Mouse (Mus musculus): ENCODE results near the gene Sdf4. TPM values are rescaled to one million over a fixed set of nuclear protein-coding genes. Genes with fewer than 3 reads are reported as not detected.
A peak's percentile ranks its signal among the peaks of the same experiment; 100 is the strongest.

The Sdf4 gene
- polyA plus RNA-seq, 1 experiment = 68.4 TPM

GRCm38 (mm10) chr4:156054606-156055005, 61.9 kb downstream of the Sdf4 start:
- WGBS = 94% methylated on average over 6 of the region's 6 CpGs
- DNase-seq = no peak
- no peaks in the 10 kb centered on the region for H3K36me3 ChIP-seq (ENCODE audit: control insufficient read depth, insufficient read depth, low read length)
- H3K4me1 ChIP-seq (replicated peaks; ENCODE audit: control insufficient read depth, insufficient read depth, low read length) = no peaks in the 10 kb centered on the region
- no peaks in the 10 kb centered on the region for H3K27me3 ChIP-seq (ENCODE audit: control insufficient read depth, insufficient read depth, low read length)
- TF ChIP-seq POLR2A (IDR thresholded peaks at IDR 0.05; ENCODE audit: control insufficient read depth, extremely low read depth, insufficient read depth, low read length, poor library complexity) = no peak
- no peak overlapping the region for H3K27ac ChIP-seq (ENCODE audit: control insufficient read depth, insufficient read depth, low read length)
- no peak overlapping the region for H3K4me3 ChIP-seq (ENCODE audit: control insufficient read depth, insufficient read depth, low read length)

GRCm38 (mm10) chr4:156055173-156055572, 62.5 kb downstream of the Sdf4 start:
- no peak for TF ChIP-seq POLR2A (IDR thresholded peaks at IDR 0.05; ENCODE audit: control insufficient read depth, extremely low read depth, insufficient read depth, low read length, poor library complexity)
- TF ChIP-seq CTCF (IDR thresholded peaks at IDR 0.05; ENCODE audit: borderline replicate concordance, control insufficient read depth, extremely low read depth, insufficient read depth, low read length, poor library complexity) = no peak
- no peak for DNase-seq
- H3K27me3 ChIP-seq (ENCODE audit: control insufficient read depth, insufficient read depth, low read length) = no peaks in the 10 kb centered on the region
- WGBS = 95% methylated on average over 5 of the region's 5 CpGs
- no peak overlapping the region for H3K27ac ChIP-seq (ENCODE audit: control insufficient read depth, insufficient read depth, low read length)
- no peaks in the 10 kb centered on the region; the same call in 1 of the 2 replicates for H3K4me1 ChIP-seq (replicated peaks; ENCODE audit: control insufficient read depth, insufficient read depth, low read length)
- H3K4me3 ChIP-seq (ENCODE audit: control insufficient read depth, insufficient read depth, low read length) = no peak overlapping the region
- no peaks in the 10 kb centered on the region for H3K36me3 ChIP-seq (ENCODE audit: control insufficient read depth, insufficient read depth, low read length)

GRCm38 (mm10) chr4:156057702-156058101, 65.0 kb downstream of the Sdf4 start:
- no peaks in the 10 kb centered on the region for H3K27me3 ChIP-seq (ENCODE audit: control insufficient read depth, insufficient read depth, low read length)
- H3K4me1 ChIP-seq (replicated peaks; ENCODE audit: control insufficient read depth, insufficient read depth, low read length) = no peaks in the 10 kb centered on the region; the same call in 1 of the 2 replicates
- H3K4me3 ChIP-seq (ENCODE audit: control insufficient read depth, insufficient read depth, low read length) = no peak overlapping the region
- no peaks in the 10 kb centered on the region for H3K36me3 ChIP-seq (ENCODE audit: control insufficient read depth, insufficient read depth, low read length)
- DNase-seq = no peak
- TF ChIP-seq POLR2A (IDR thresholded peaks at IDR 0.05; ENCODE audit: control insufficient read depth, extremely low read depth, insufficient read depth, low read length, poor library complexity) (no peak), CTCF (IDR thresholded peaks at IDR 0.05; ENCODE audit: borderline replicate concordance, control insufficient read depth, extremely low read depth, insufficient read depth, low read length, poor library complexity) (no peak)
- WGBS = 93% methylated on average over 10 of the region's 10 CpGs
- no peak overlapping the region for H3K27ac ChIP-seq (ENCODE audit: control insufficient read depth, insufficient read depth, low read length)

GRCm38 (mm10) chr4:156058826-156059225, 66.2 kb downstream of the Sdf4 start:
- no peaks in the 10 kb centered on the region for H3K36me3 ChIP-seq (ENCODE audit: control insufficient read depth, insufficient read depth, low read length)
- no peaks in the 10 kb centered on the region for H3K27me3 ChIP-seq (ENCODE audit: control insufficient read depth, insufficient read depth, low read length)
- 93% methylated on average over 9 of the region's 9 CpGs for WGBS
- peak overlapping the region; percentile 11; the same call in 1 of the 2 replicates for H3K4me3 ChIP-seq (ENCODE audit: control insufficient read depth, insufficient read depth, low read length)
- TF ChIP-seq POLR2A (IDR thresholded peaks at IDR 0.05; ENCODE audit: control insufficient read depth, extremely low read depth, insufficient read depth, low read length, poor library complexity) = no peak
- H3K4me1 ChIP-seq (replicated peaks; ENCODE audit: control insufficient read depth, insufficient read depth, low read length) = peaks cover 1% of the 10 kb centered on the region
- DNase-seq = no peak
- H3K27ac ChIP-seq (ENCODE audit: control insufficient read depth, insufficient read depth, low read length) = peak overlapping the region; percentile 14; the same call in 1 of the 2 replicates

GRCm38 (mm10) chr4:156059261-156059660, 66.6 kb downstream of the Sdf4 start, which contains the start of gene Ttll10:
TSS of gene Ttll10 (minus strand) at chr4:156059414.
- Histone ChIP-seq H3K4me3 (ENCODE audit: control insufficient read depth, insufficient read depth, low read length) (peak within 1 kb of the TSS; percentile 11; the same call in 1 of the 2 replicates), H3K27ac (ENCODE audit: control insufficient read depth, insufficient read depth, low read length) (peak within 1 kb of the TSS; percentile 14; the same call in 1 of the 2 replicates), H3K27me3 (ENCODE audit: control insufficient read depth, insufficient read depth, low read length) (no peaks in the 10 kb centered on the region), H3K4me1 (replicated peaks; ENCODE audit: control insufficient read depth, insufficient read depth, low read length) (peaks cover 6% of the 10 kb centered on the region), H3K36me3 (ENCODE audit: control insufficient read depth, insufficient read depth, low read length) (no peaks in the 10 kb centered on the region)
- TF ChIP-seq POLR2A (IDR thresholded peaks at IDR 0.05; ENCODE audit: control insufficient read depth, extremely low read depth, insufficient read depth, low read length, poor library complexity) (no peak), CTCF (IDR thresholded peaks at IDR 0.05; ENCODE audit: borderline replicate concordance, control insufficient read depth, extremely low read depth, insufficient read depth, low read length, poor library complexity) (no peak)
- 88% methylated on average over 5 of the region's 5 CpGs for WGBS
- DNase-seq = no peak

GRCm38 (mm10) chr4:156059713-156060112, 67.0 kb downstream of the Sdf4 start:
- Histone ChIP-seq H3K27me3 (ENCODE audit: control insufficient read depth, insufficient read depth, low read length) (no peaks in the 10 kb centered on the region), H3K27ac (ENCODE audit: control insufficient read depth, insufficient read depth, low read length) (no peak overlapping the region), H3K4me1 (replicated peaks; ENCODE audit: control insufficient read depth, insufficient read depth, low read length) (peaks cover 6% of the 10 kb centered on the region), H3K36me3 (ENCODE audit: control insufficient read depth, insufficient read depth, low read length) (no peaks in the 10 kb centered on the region), H3K4me3 (ENCODE audit: control insufficient read depth, insufficient read depth, low read length) (no peak overlapping the region)
- no peak for TF ChIP-seq POLR2A (IDR thresholded peaks at IDR 0.05; ENCODE audit: control insufficient read depth, extremely low read depth, insufficient read depth, low read length, poor library complexity)
- no peak for TF ChIP-seq CTCF (IDR thresholded peaks at IDR 0.05; ENCODE audit: borderline replicate concordance, control insufficient read depth, extremely low read depth, insufficient read depth, low read length, poor library complexity)
- 80% methylated on average over 10 of the region's 10 CpGs for WGBS
- no peak for DNase-seq

Other genes starting within 250 kb of the Sdf4 start
- 87.0 and 93.1 TPM in 2 replicates for gene Atad3a, start 231.8 kb upstream of the Sdf4 start, polyA plus RNA-seq (2012; rRNA removed)
- 11.2 and 13.5 TPM in 2 replicates for gene Vwa1, start 218.2 kb upstream of the Sdf4 start, polyA plus RNA-seq (2012; rRNA removed)
- 0.55 and 0.58 TPM in 2 replicates for gene Tmem88b, start 207.0 kb upstream of the Sdf4 start, polyA plus RNA-seq (2012; rRNA removed)
- gene Ankrd65, start 202.4 kb upstream of the Sdf4 start, polyA plus RNA-seq (2012; rRNA removed) = 0.42 and 0.92 TPM in 2 replicates
- 74.6 and 77.9 TPM in 2 replicates for gene Mrpl20, start 190.0 kb upstream of the Sdf4 start, polyA plus RNA-seq (2012; rRNA removed)
- gene Ccnl2, start 180.4 kb upstream of the Sdf4 start, polyA plus RNA-seq (2012; rRNA removed) = 131 and 145 TPM in 2 replicates
- 230 and 238 TPM in 2 replicates for gene Aurkaip1, start 161.6 kb upstream of the Sdf4 start, polyA plus RNA-seq (2012; rRNA removed)
- 30.7 and 43.4 TPM in 2 replicates for gene Mxra8, start 153.2 kb upstream of the Sdf4 start, polyA plus RNA-seq (2012; rRNA removed)
- 152 and 184 TPM in 2 replicates for gene Dvl1, start 145.5 kb upstream of the Sdf4 start, polyA plus RNA-seq (2012; rRNA removed)
- gene Tas1r3, start 129.5 kb upstream of the Sdf4 start, polyA plus RNA-seq (2012; rRNA removed) = 2.7 and 3.0 TPM in 2 replicates
- 31.9 and 32.2 TPM in 2 replicates for gene Cptp, start 123.4 kb upstream of the Sdf4 start, polyA plus RNA-seq (2012; rRNA removed)
- 107 and 108 TPM in 2 replicates for gene Ints11, start 123.3 kb upstream of the Sdf4 start, polyA plus RNA-seq (2012; rRNA removed)
- gene Pusl1, start 101.1 kb upstream of the Sdf4 start, polyA plus RNA-seq (2012; rRNA removed) = 83.2 and 91.1 TPM in 2 replicates
- 77.6 and 86.1 TPM in 2 replicates for gene Acap3, start 101.0 kb upstream of the Sdf4 start, polyA plus RNA-seq (2012; rRNA removed)
- 122 and 147 TPM in 2 replicates for gene Ube2j2, start 49.0 kb upstream of the Sdf4 start, polyA plus RNA-seq (2012; rRNA removed)
- gene C1qtnf12, start 30.6 kb upstream of the Sdf4 start, polyA plus RNA-seq (2012; rRNA removed) = 19.3 and 21.6 TPM in 2 replicates
- gene B3galt6, start 223 bp upstream of the Sdf4 start, polyA plus RNA-seq (2012; rRNA removed) = 9.5 and 10.8 TPM in 2 replicates
- 68.9 and 81.3 TPM in 2 replicates for gene Tnfrsf4, start 21.0 kb downstream of the Sdf4 start, polyA plus RNA-seq (2012; rRNA removed)
- gene Tnfrsf18, start 33.3 kb downstream of the Sdf4 start, polyA plus RNA-seq (2012; rRNA removed) = 82.1 and 85.2 TPM in 2 replicates
- 2.4 and 3.5 TPM in 2 replicates for gene Ttll10, start 66.5 kb downstream of the Sdf4 start, polyA plus RNA-seq (2012; rRNA removed)
- gene 9430015G10Rik, start 117.1 kb downstream of the Sdf4 start, polyA plus RNA-seq (2012; rRNA removed) = 89.1 and 93.3 TPM in 2 replicates
- 2.9 and 3.5 TPM in 2 replicates for gene Rnf223, start 137.6 kb downstream of the Sdf4 start, polyA plus RNA-seq (2012; rRNA removed)
- 40.3 and 48.7 TPM in 2 replicates for gene Agrn, start 204.6 kb downstream of the Sdf4 start, polyA plus RNA-seq (2012; rRNA removed)
- 40.6 and 51.1 TPM in 2 replicates for gene Isg15, start 207.9 kb downstream of the Sdf4 start, polyA plus RNA-seq (2012; rRNA removed)
- 10.0 and 10.8 TPM in 2 replicates for gene AW011738, start 210.4 kb downstream of the Sdf4 start, polyA plus RNA-seq (2012; rRNA removed)
- 2.0 and 9.5 TPM in 2 replicates for gene Perm1, start 223.0 kb downstream of the Sdf4 start, polyA plus RNA-seq (2012; rRNA removed)
- gene Plekhn1, start 242.0 kb downstream of the Sdf4 start, polyA plus RNA-seq (2012; rRNA removed) = 141 and 145 TPM in 2 replicates
- 154 and 158 TPM in 2 replicates for gene Noc2l, start 243.1 kb downstream of the Sdf4 start, polyA plus RNA-seq (2012; rRNA removed)

Data from thymus, adult 2 months (tissue).